Mouse (Mus musculus) CH12.LX (cell line): ENCODE data around the gene Bcas3.

Experiments
- CTCF ChIP-seq, 2 experiments: IDR thresholded peaks in 1 of 2; conservative IDR thresholded peaks in 1 of 2; 2 replicates each; pipeline ENCODE4 v1.5.1; 2011 to 2012; ENCODE audit warnings: low read depth in 2 of 2, low read length in 2 of 2, improper control_type of control experiment in 1 of 2, inconsistent platforms in 1 of 2, mild to moderate bottlenecking in 1 of 2, moderate library complexity in 1 of 2
- MAX ChIP-seq: IDR thresholded peaks from 2 replicates; pipeline ENCODE4 v1.6.1; 2011; ENCODE audit warnings: low read length, improper control_type of control experiment
- MXI1 ChIP-seq: IDR thresholded peaks from 2 replicates; pipeline ENCODE4 v1.6.1; 2011; ENCODE audit warnings: mild to moderate bottlenecking, low read depth, low read length, improper control_type of control experiment
- POLR2A ChIP-seq: IDR thresholded peaks from 2 replicates; pipeline ENCODE4 v1.6.1; 2011; ENCODE audit warnings: low read depth, mild to moderate bottlenecking, improper control_type of control experiment, low read length
- USF1 ChIP-seq: IDR thresholded peaks from 2 replicates; pipeline ENCODE4 v1.6.1; 2014; ENCODE audit warnings: low read depth, mild to moderate bottlenecking, inconsistent platforms, low read length, improper control_type of control experiment

- no peak for TF ChIP-seq POLR2A
- TF ChIP-seq USF1, result no peak
- TF ChIP-seq MAX, result no peak
- no peak for TF ChIP-seq MXI1
- peak; percentile 38 to 87; a peak in 3 of 4 replicates for TF ChIP-seq CTCF (conservative IDR thresholded peaks at IDR 0.05 in 1 of 2, IDR thresholded peaks at IDR 0.05 in 1 of 2; ENCODE audit: low read depth in 2 of 2, low read length in 2 of 2)
These were observed 116.6 kb downstream of the Bcas3 start for GRCm38 (mm10) chr11:85469526-85469925.
